Mouse (Mus musculus) forelimb bud, embryonic 11.5 days (tissue): ENCODE data around the gene Dock8.
A peak's percentile ranks its signal among the peaks of the same experiment; 100 is the strongest.

ENCODE experiments used
- DNase-seq: peaks from one replicate; pipeline ENCODE4 v3.0.0-alpha.2; 2012; ENCODE audit warnings: low read depth, low spot score

Dock8 gene

GRCm38 (mm10) chr19:25060375-25060774 lies 61.0 kb downstream of the Dock8 start:
- DNase-seq: no peak

- no peak for DNase-seq
These were observed 63.0 kb downstream of the Dock8 start for GRCm38 (mm10) chr19:25062188-25062856.

GRCm38 (mm10) chr19:25062857-25063240 lies 63.5 kb downstream of the Dock8 start:
- DNase-seq: no peak

GRCm38 (mm10) chr19:25066229-25066628 lies 66.9 kb downstream of the Dock8 start:
- DNase-seq: no peak

GRCm38 (mm10) chr19:25068518-25068917 lies 69.2 kb downstream of the Dock8 start:
- DNase-seq: no peak

- no peak for DNase-seq
These were observed 73.2 kb downstream of the Dock8 start for GRCm38 (mm10) chr19:25072521-25072920.

- DNase-seq: no peak
These were observed 75.4 kb downstream of the Dock8 start for GRCm38 (mm10) chr19:25074741-25075140.

GRCm38 (mm10) chr19:25077636-25078035 lies 78.3 kb downstream of the Dock8 start:
- DNase-seq: no peak

- no peak for DNase-seq
These were observed 78.8 kb downstream of the Dock8 start for GRCm38 (mm10) chr19:25078130-25078529.

GRCm38 (mm10) chr19:25080166-25080565 lies 80.8 kb downstream of the Dock8 start:
- DNase-seq: no peak

- DNase-seq: no peak
These were observed 83.5 kb downstream of the Dock8 start for GRCm38 (mm10) chr19:25082839-25083238.

- DNase-seq: no peak
These were observed 87.8 kb downstream of the Dock8 start for GRCm38 (mm10) chr19:25087181-25087580.

GRCm38 (mm10) chr19:25089746-25090145 lies 90.4 kb downstream of the Dock8 start:
- no peak for DNase-seq

- no peak for DNase-seq
These were observed 95.8 kb downstream of the Dock8 start for GRCm38 (mm10) chr19:25095135-25095534.

GRCm38 (mm10) chr19:25096316-25096715 lies 97.0 kb downstream of the Dock8 start:
- DNase-seq: no peak

GRCm38 (mm10) chr19:25096986-25097385 lies 97.7 kb downstream of the Dock8 start:
- no peak for DNase-seq

GRCm38 (mm10) chr19:25097506-25097905 lies 98.2 kb downstream of the Dock8 start:
- no peak for DNase-seq

GRCm38 (mm10) chr19:25097951-25098350 lies 98.6 kb downstream of the Dock8 start:
- no peak for DNase-seq

- DNase-seq: no peak
These were observed 99.6 kb downstream of the Dock8 start for GRCm38 (mm10) chr19:25098941-25099340.

- DNase-seq: no peak
These were observed 106.3 kb downstream of the Dock8 start for GRCm38 (mm10) chr19:25105682-25106081.

GRCm38 (mm10) chr19:25106315-25106714 lies 107.0 kb downstream of the Dock8 start:
- DNase-seq: no peak

GRCm38 (mm10) chr19:25107417-25107816 lies 108.1 kb downstream of the Dock8 start:
- peak; percentile 38 for DNase-seq

- no peak for DNase-seq
These were observed 112.4 kb downstream of the Dock8 start for GRCm38 (mm10) chr19:25111591-25112233.
